ENCODE assay signal across 30 mouse cellular contexts in the genomic region with DNA sequence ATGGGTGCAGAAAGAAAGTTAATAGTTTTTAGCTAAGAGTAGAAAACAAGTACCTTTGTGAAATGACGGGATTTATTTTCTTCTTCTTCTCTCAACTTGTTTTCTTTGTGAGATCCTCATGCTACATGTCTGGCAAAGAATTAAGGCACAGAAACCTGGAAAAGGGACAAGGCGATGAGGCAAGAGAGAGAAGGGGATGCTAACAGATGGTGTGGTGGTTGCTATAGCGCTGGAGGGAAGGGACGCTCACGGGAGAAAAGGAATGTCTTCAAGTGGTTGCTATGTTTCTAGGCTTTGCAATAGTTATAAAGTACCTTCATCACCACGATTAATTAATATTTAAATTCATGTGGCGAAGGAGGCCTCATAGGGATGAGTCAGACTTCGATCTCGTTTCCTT.
DNase-seq lines count a peak whose midpoint lies in the region; ATAC-seq and TF ChIP-seq lines count a peak whose summit lies in the region.
"Had no signal": no experiment of that assay in that cellular context is flagged by ENCODE, and none has a peak within 500 bp of the region (broad histone marks: within the 10 kb centered on the region; RNA-seq: fewer than 3 reads in every experiment).

No protein-coding gene starts in this region.

- H3K27ac ChIP-seq in forebrain, postnatal 0 days (ENCODE audit: low read depth, low read length) = no peak overlapping the region
- H3K27ac ChIP-seq in forebrain, embryonic 15.5 days (replicated peaks) = no peak overlapping the region
- H3K27ac ChIP-seq: embryonic facial prominence, embryonic 10.5 days; embryonic facial prominence, embryonic 15.5 days; heart, embryonic 10.5 days; heart, embryonic 15.5 days; kidney, embryonic 15.5 days; liver, embryonic 14.5 days; macrophage; stomach, embryonic 15.5 days had no signal

- H3K4me1 ChIP-seq in forebrain, postnatal 0 days (ENCODE audit: insufficient read depth) = no peaks in the 10 kb centered on the region
- H3K4me1 ChIP-seq in forebrain, embryonic 15.5 days = no peaks in the 10 kb centered on the region
- H3K4me1 ChIP-seq: embryonic facial prominence, embryonic 10.5 days; embryonic facial prominence, embryonic 15.5 days; heart, embryonic 10.5 days; heart, embryonic 15.5 days; kidney, embryonic 15.5 days; stomach, embryonic 15.5 days had no signal

- H3K4me3 ChIP-seq in forebrain, postnatal 0 days (ENCODE audit: low read depth, low read length) = no peak overlapping the region
- no peak overlapping the region for H3K4me3 ChIP-seq in forebrain, embryonic 15.5 days
- H3K4me3 ChIP-seq: embryonic facial prominence, embryonic 10.5 days; embryonic facial prominence, embryonic 15.5 days; heart, embryonic 10.5 days; heart, embryonic 15.5 days; kidney, embryonic 15.5 days; stomach, embryonic 15.5 days had no signal

- no peak for TF ChIP-seq CTCF in forebrain, postnatal 0 days (IDR thresholded peaks at IDR 0.05; ENCODE audit: low read depth)
- no peak for TF ChIP-seq CTCF in brain, embryonic 14.5 days (IDR thresholded peaks at IDR 0.05; ENCODE audit: borderline replicate concordance, extremely low read depth, insufficient read depth, insufficient read length)

- 64% methylated on average over 9 of the region's 9 CpGs for WGBS in forebrain, postnatal 0 days
- WGBS in forebrain, embryonic 15.5 days = 66% methylated on average over 9 of the region's 9 CpGs

- H3K36me3 ChIP-seq in forebrain, postnatal 0 days (ENCODE audit: insufficient read depth) = no peaks in the 10 kb centered on the region
- H3K36me3 ChIP-seq in forebrain, embryonic 15.5 days = no peaks in the 10 kb centered on the region
- H3K36me3 ChIP-seq: embryonic facial prominence, embryonic 10.5 days; embryonic facial prominence, embryonic 15.5 days; heart, embryonic 10.5 days; heart, embryonic 15.5 days; kidney, embryonic 15.5 days; stomach, embryonic 15.5 days had no signal

- H3K9ac ChIP-seq in forebrain, postnatal 0 days = no peak overlapping the region
- no peak overlapping the region for H3K9ac ChIP-seq in forebrain, embryonic 15.5 days (replicated peaks)
- H3K9ac ChIP-seq: embryonic facial prominence, embryonic 15.5 days; heart, embryonic 15.5 days; kidney, embryonic 15.5 days; liver, embryonic 14.5 days; stomach, embryonic 15.5 days had no signal

- no peaks in the 10 kb centered on the region for H3K27me3 ChIP-seq in forebrain, postnatal 0 days (ENCODE audit: insufficient read depth, low read length)
- no peaks in the 10 kb centered on the region for H3K27me3 ChIP-seq in forebrain, embryonic 15.5 days
- H3K27me3 ChIP-seq: embryonic facial prominence, embryonic 15.5 days; heart, embryonic 15.5 days; kidney, embryonic 15.5 days; stomach, embryonic 15.5 days had no signal

- H3K4me2 ChIP-seq in forebrain, postnatal 0 days (ENCODE audit: low read depth) = no peak overlapping the region
- no peak overlapping the region for H3K4me2 ChIP-seq in forebrain, embryonic 15.5 days (replicated peaks)
- H3K4me2 ChIP-seq: embryonic facial prominence, embryonic 15.5 days; heart, embryonic 15.5 days; kidney, embryonic 15.5 days; stomach, embryonic 15.5 days had no signal

- intact Hi-C loops in left cerebral cortex, postnatal 14 days (cut with DNase I) = no loop called here

- DNase-seq in forebrain, postnatal 0 days = peak; percentile 47
- DNase-seq in left cerebral cortex, postnatal 14 days (ENCODE audit: low spot score in 2 of 2) = peak; percentile 12
- no peak for DNase-seq in left cerebral cortex, adult 11 months (ENCODE audit: low spot score)
- DNase-seq in brain, adult 2 months (ENCODE audit: low read depth, low spot score) = peak; percentile 38
- DNase-seq in brain, embryonic 14.5 days (ENCODE audit: low read depth) = peak; percentile 53
- DNase-seq in adrenal gland, postnatal 36 days = no peak
- DNase-seq: adrenal gland, postnatal 25 days; B cell, adult 2 months; cerebellum, adult 11 months; cerebellum, postnatal 25 days; gastrocnemius, postnatal 25 days; heart, adult 11 months; kidney, adult 18-20 months; kidney, postnatal 25 days; liver; lung, adult 2 months; lung, postnatal 10 days; midbrain, embryonic 14.5 days; retina, postnatal 1 day; thymus, postnatal 14 days had no signal

- H3K9me3 ChIP-seq in forebrain, postnatal 0 days (ENCODE audit: low read length) = no peaks in the 10 kb centered on the region
- no peaks in the 10 kb centered on the region for H3K9me3 ChIP-seq in forebrain, embryonic 15.5 days
- H3K9me3 ChIP-seq: embryonic facial prominence, embryonic 10.5 days; embryonic facial prominence, embryonic 15.5 days; heart, embryonic 10.5 days; heart, embryonic 15.5 days; kidney, embryonic 15.5 days; stomach, embryonic 15.5 days had no signal

- TF ChIP-seq POLR2A in brain, embryonic 14.5 days (IDR thresholded peaks at IDR 0.05; ENCODE audit: borderline replicate concordance, extremely low read depth, insufficient read depth, insufficient read length, poor library complexity, severe bottlenecking) = no peak

- ATAC-seq in forebrain, postnatal 0 days = peak; percentile 62; the same call in 1 of the 2 replicates
- ATAC-seq in forebrain, embryonic 15.5 days (replicated peaks) = no peak; the same call in 1 of the 2 replicates
- ATAC-seq: hindbrain, embryonic 16.5 days had no signal

Comparison
In these comparisons a context has a peak if more than half of its experiments do, and no peak if none do; other contexts are left out.
1. DNase-seq: peak in forebrain, postnatal 0 days (single experiment), left cerebral cortex, postnatal 14 days (2 of 2), brain, adult 2 months (single experiment) and brain, embryonic 14.5 days (single experiment); none in left cerebral cortex, adult 11 months (single experiment) and adrenal gland, postnatal 36 days (0 of 2).